Mouse (Mus musculus) thymus, postnatal 4 days (tissue): ENCODE data around the gene Tlr5.

Source experiments
- DNase-seq: peaks from one replicate; pipeline ENCODE4 v3.0.0; 2021

Tlr5 gene

GRCm38 (mm10) chr1:182955047-182955620 lies 546 bp downstream of the Tlr5 start:
- peak; percentile 16 for DNase-seq

DNA sequence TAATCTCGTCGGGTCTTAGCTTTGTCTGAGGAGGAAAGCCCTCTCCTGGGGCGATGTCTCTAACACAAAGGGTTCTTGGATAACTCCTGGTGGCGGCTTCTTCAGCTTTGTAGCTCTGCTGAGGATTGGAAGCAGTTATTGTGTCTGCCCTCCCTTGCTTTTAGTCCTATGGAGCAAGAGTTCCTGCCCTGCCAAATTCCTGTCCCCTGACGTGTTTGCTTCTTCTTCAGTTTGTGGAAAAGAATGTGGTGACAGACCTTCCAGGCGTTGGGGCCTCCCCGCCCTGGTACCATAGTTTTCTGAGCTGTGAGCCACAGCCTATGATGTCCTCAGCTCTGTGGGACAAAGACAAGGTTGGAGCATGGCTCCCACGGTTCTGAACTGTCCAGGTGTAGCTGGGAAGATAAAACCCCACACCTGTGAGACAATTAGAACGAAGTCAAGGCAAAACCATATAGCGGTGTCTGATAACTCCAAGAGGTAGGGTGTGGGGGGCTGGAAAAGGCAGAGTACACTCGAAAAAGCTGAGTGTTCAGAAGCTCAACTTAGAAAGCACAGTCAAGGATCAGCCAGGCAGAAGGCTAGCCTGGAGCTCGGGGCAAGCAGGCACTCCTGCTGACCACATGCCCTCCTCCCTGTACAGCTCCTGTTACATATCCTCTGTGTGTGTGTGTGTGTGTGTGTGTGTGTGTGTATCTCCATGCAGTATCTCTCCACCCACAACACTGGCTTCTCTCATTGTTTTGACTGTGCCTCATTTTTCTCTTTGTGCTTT lies 1.8 kb downstream of the Tlr5 start:
- no peak for DNase-seq

GRCm38 (mm10) chr1:182957001-182957757 lies 2.6 kb downstream of the Tlr5 start:
- DNase-seq, result no peak

DNA sequence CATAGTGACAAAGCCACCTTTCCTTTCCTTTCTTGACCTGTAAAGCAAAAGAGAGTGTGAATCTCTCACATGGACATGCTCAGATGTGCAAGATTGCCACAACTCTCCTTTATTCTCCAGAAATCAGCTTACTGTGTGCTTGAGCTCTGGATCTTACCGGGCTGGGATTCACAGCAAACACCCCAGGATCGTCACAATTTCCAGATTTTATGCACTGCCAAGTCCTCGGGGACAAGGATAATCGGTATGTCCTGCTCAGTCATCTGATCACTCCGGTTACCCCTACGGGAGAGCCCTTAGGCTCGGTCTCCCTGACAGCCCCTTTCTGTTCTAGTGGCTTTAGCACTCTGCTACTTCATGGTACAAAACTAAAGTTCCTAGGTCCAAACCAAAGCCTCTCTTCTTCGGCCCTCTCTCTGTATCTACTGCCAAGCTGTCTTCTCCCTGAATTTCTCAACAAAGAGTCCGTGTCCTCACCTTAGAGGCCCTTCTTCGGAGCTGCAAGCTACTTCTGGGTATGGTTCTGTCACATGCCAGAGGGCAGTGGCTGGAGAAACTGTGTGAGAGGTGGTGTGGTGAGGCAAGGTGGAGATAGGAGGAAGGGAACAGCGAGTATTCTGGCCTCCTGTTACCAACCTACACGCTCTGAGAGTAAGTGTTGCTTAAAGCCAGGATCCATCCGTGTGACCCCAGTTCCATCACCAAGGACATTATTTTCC lies 3.4 kb downstream of the Tlr5 start:
- DNase-seq, result no peak

GRCm38 (mm10) chr1:182958824-182959223 lies 4.2 kb downstream of the Tlr5 start:
- DNase-seq, result no peak

DNA sequence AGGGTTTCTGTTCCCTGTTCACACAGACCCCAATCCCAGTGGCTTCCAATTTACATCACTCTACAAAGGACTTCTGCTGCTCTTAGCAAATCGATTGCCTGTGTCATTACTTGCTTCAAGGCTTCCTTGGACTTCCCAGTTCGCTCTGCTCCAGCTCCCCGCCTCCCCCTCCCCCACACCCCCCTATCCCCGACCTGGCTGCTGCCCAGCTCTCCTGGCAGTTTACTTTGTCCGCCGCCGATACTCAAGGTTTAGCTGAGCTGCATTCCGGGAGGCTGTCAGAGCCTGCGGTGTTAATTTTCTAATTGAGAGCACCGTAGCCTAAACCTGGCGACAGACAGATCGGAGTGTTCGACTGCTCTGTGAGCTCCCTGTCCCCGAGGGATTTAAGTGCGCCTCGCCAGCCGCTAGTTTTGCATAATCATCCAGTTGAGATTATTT lies 4.7 kb downstream of the Tlr5 start:
- peak; percentile 18 for DNase-seq

GRCm38 (mm10) chr1:182959811-182960455 lies 5.3 kb downstream of the Tlr5 start:
- peak; percentile 92 for DNase-seq

- no peak for DNase-seq
Observed at GRCm38 (mm10) chr1:182961076-182961475, 6.5 kb downstream of the Tlr5 start.

DNA sequence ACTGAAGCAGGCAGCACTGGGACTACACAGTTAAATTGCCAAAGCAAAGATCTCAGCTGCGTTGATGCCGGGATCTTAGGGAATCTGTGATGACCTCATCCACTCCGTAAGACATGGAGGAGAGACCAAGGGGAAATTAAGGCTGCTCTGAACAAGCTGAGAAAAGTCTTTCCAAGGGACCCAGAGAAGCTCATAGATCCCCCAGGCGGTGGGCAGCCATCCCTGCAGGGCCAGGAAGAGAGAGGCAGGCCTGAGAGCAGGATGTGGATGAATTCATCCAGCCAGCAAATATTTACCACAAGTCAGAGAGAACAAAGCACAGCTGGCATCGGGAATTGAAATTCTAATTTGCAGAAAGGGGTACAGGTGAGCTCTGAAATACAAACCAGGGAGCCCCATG lies 8.7 kb downstream of the Tlr5 start:
- DNase-seq, result no peak

DNA sequence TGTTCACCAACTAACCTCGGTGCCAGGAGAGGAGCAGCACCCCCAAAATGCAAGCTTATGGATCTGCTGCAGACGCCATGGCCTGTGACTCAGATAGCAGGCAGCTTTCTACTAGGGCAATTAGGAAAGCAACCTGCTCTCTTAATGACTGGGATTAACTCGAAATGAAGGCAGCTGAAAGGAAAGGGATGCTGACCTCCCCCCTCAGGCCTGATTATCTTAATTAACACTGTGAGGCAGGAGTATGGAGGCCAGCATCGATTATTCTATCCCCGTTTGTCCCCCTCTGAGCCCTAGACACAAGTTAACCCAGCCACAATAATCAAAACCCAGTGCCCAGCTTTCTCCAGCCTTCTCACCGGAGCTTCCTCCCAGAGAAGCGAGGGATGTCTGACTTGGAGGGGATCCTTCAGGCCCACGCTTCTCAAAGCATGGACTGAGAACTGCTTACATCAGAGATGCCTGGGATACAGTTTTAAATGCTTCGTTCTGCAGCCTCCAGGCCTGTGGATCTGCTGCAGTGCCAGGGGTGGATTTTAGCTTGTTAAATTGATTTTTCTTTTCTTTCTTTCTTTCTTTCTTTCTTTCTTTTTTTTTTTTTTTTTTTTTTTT lies 10.4 kb downstream of the Tlr5 start:
- DNase-seq, result no peak

DNA sequence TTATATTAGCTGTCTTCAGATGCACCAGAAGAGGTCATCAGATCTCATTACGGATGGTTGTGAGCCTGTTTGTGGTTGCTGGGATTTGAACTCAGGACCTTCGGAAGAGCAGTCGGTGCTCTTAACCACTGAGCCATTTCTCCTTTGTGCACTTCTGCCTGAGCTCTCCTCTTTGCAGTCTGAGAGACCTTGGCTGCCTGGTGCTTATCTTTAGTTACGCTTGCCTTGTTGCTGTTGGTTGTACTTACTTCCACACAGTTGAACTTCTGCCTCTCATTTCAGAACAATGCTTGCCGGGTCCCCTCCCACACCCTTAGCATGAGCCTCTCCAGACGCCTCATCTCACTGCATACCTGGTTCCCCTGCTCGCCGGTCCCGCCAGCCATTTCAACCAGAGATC lies 14.1 kb downstream of the Tlr5 start:
- no peak for DNase-seq

GRCm38 (mm10) chr1:182972240-182972639 lies 17.7 kb downstream of the Tlr5 start:
- DNase-seq, result no peak

DNA sequence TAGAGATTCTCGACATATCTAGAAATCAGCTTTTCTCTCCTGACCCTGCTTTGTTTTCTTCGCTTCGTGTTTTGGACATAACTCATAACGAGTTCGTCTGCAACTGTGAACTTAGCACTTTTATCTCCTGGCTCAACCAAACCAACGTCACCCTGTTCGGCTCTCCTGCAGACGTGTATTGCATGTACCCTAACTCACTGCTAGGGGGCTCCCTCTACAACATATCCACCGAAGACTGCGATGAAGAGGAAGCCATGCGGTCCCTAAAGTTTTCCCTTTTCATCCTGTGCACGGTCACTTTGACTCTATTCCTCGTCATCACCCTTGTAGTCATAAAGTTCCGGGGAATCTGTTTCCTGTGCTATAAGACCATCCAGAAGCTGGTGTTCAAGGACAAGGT lies 20.2 kb downstream of the Tlr5 start:
- DNase-seq, result no peak

DNA sequence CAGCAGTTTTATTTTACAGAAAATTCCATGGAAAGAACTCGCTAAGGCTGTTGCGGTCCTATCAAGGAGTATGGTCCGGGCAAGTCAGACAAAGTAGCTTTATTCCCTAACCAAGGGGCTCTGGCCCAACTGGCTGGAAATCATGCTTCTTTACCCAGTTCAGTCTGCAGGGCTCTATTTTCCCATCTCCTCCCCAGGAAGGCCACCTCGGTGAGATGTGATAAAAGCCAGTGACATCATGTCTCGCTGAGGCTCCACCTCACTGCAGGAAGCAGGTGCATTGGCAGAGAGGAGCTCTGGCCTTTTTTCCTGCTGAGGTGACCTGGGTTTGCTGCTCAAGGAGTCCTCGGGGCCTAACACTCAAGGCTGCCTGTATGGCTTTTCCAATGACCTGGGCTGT lies 26.1 kb downstream of the Tlr5 start:
- no peak for DNase-seq

DNA sequence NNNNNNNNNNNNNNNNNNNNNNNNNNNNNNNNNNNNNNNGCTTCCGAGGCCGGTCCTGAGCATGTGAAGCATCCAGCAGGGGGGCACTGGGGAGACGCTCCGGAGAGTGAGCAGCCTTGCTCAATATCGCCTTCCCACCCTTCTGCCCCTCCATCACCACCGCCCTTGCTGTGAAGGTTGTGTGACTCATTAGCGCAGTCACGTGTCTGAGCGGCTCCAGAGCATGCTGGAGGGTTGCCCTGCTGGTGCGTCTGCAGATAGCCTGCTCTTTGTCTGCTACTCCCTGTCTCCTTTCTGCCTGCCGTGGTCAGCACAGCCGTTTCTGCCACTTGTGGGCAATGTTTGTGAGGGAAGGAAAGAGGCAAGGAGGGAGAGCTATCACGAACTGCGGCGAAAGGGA lies 28.4 kb downstream of the Tlr5 start:
- peak; percentile 92 for DNase-seq

GRCm38 (mm10) chr1:182983496-182984127 lies 29.0 kb downstream of the Tlr5 start:
- DNase-seq, result no peak

DNA sequence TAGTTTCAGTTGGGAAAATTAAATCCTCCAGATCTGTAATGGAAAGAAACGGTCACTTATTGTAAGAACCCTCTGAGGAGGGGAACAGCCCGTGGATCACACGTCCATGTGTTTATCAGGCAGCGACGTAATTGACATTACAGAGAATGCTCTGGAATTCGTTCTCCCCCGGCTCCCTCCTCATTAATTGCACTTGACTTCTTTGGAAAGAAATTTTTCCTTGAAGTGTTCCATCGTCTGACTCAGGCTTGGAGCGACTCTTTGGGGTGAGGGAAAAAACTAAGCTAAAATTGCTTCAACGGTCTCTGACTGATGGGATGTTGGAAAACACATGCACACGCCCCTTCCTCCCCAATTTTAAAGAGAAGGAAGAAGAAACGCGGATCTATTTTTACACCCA lies 31.7 kb downstream of the Tlr5 start:
- DNase-seq, result no peak

DNA sequence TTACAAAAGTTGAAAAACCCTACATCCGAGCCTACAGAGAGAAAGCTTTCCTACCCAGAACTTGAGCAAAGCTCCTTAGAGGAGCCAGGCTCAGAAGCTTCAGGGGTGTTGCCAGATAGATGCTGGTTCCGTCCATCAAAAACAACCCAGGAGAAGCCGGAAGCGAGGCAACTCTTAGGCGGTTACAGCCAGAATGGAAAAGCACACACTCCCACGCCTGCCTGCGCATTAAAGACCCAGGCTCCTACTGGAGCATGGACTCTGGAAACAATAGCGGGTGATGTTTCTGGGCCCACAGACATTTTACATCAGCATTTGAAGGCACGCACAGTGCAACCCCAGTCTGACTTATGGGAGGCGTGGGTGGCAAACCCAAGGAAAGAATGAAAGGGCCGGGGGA lies 32.2 kb downstream of the Tlr5 start:
- no peak for DNase-seq

GRCm38 (mm10) chr1:182987801-182988200 lies 33.2 kb downstream of the Tlr5 start:
- DNase-seq, result no peak

DNA sequence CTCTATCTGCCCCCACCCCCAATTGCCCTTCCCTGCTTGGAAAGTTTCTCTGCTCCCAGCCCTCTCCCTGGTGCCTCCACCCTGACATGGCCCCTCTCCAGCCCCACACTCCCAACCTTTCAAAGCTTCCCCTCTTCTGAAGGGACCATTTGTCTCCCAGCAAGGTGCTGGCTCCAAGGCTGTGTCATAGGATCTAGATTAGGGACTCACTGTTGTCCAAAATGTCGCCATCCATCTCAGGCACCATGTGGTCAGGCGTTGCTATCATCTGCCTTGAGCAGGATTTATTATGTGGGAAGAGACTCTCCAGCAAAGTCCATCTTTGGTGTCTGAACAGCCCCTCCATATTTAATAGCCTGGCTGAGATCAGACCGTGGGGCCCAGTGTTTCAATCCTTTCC lies 34.1 kb downstream of the Tlr5 start:
- DNase-seq, result no peak

DNA sequence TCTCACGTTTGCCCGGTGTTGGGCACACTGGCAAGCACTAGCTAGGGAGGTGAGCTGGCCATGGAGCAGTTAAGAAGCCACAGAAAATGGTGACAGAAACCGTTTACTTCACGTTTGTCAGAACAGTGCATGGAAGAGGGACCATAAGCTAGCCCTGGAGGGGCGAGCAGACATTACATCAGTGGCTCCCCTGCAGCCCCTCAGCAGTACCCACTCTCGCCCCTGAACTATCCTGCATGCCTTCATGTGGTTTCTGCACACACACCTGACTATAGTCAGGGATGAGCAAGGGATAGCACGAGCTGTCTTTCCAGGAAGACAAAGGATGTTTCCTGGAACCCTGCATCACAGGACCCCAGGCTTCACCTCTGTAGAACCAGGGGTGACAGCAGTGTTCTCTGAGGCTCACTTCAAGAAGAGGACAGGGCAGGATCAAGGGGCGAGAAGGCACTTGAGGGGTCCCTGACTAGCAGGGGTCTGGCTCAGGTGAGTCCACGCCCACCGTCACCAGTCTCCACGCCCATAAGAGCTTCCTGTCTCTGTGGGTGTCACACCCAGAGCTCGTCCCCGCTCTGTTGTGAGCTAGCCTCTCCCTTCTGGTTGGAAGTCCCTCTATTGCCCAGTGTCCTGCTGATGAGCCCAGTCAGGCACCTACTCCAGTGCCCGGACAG lies 35.6 kb downstream of the Tlr5 start:
- DNase-seq, result peak; percentile 18
